Mouse (Mus musculus) midbrain, embryonic 11.5 days (tissue): ENCODE measurements at regions not wholly inside any gene's neighbourhood (a gene's known extent, or its start where the extent isn't known, plus 50 kb on each side); places are given as distances from the start of the nearest gene placed in this dataset.
A peak's percentile ranks its signal among the peaks of the same experiment; 100 is the strongest.

Source experiments
- ATAC-seq: fragments of 200-750 bp; cut with Nextera tagmentation; 2 replicates; pipeline ENCODE4 v1.8.0; 2017; ENCODE audit warnings: moderate TSS enrichment, moderate library complexity; ENCODE audit not compliant: low FRiP score
- DNase-seq: peaks from one replicate; pipeline ENCODE4 v3.0.0; 2015; ENCODE audit warnings: low spot score; ENCODE audit errors: missing footprints
- H3K27ac ChIP-seq: fragments of 300-500 bp; sonication (generic); 2 replicates; pipeline ENCODE4 v1.5.1; 2014; ENCODE audit warnings: low read depth, low read length
- H3K27me3 ChIP-seq: fragments of 300-500 bp; sonication (generic); 2 replicates; pipeline ENCODE4 v1.6.1; 2014; ENCODE audit warnings: mild to moderate bottlenecking, low read length, moderate library complexity, mixed read lengths; ENCODE audit not compliant: control insufficient read depth, insufficient read depth
- H3K36me3 ChIP-seq: fragments of 300-500 bp; sonication (generic); 2 replicates; pipeline ENCODE4 v1.6.1; 2014; ENCODE audit warnings: mild to moderate bottlenecking, low read length, moderate library complexity, mixed read lengths; ENCODE audit not compliant: control insufficient read depth, insufficient read depth
- H3K4me1 ChIP-seq: fragments of 300-500 bp; sonication (generic); 2 replicates; pipeline ENCODE4 v1.6.1; 2014; ENCODE audit warnings: low read length; ENCODE audit not compliant: control insufficient read depth, insufficient read depth
- H3K4me2 ChIP-seq: fragments of 300-500 bp; sonication (generic); 2 replicates; pipeline ENCODE4 v1.6.1; 2014; ENCODE audit warnings: mild to moderate bottlenecking, moderate library complexity
- H3K4me3 ChIP-seq: fragments of 300-500 bp; sonication (generic); 2 replicates; pipeline ENCODE4 v1.5.1; 2014; ENCODE audit warnings: low read depth, low read length
- H3K9ac ChIP-seq: fragments of 300-500 bp; sonication (generic); 2 replicates; pipeline ENCODE4 v1.6.1; 2014; ENCODE audit warnings: low read length
- H3K9me3 ChIP-seq: fragments of 300-500 bp; sonication (generic); 2 replicates; pipeline ENCODE4 v1.6.1; 2016; ENCODE audit warnings: low read length; ENCODE audit not compliant: control insufficient read depth
- WGBS: fragments of 180-500 bp; shearing (Covaris S2); extraction: QIAGEN DNeasy Blood & Tissue Kit; methylation state at CpG from one replicate; pipeline ENCODE4 v1.1.7; 2014; 5-methylcytosine and 5-hydroxymethylcytosine counted together

GRCm38 (mm10) chr9:17587558-17587957, 704.4 kb upstream of the Chordc1 start:
- H3K9me3 ChIP-seq, result no peaks in the 10 kb centered on the region
- H3K27me3 ChIP-seq, result no peaks in the 10 kb centered on the region
- no peak for ATAC-seq
- no peaks in the 10 kb centered on the region for H3K4me1 ChIP-seq
- no peak overlapping the region for H3K27ac ChIP-seq
- no peaks in the 10 kb centered on the region for H3K36me3 ChIP-seq
- no peak overlapping the region for H3K4me3 ChIP-seq
- no peak overlapping the region for H3K9ac ChIP-seq
- DNase-seq, result peak; percentile 70
- WGBS, result 87% methylated on average over 2 of the region's 2 CpGs
- no peak overlapping the region for H3K4me2 ChIP-seq

- WGBS, result 70% methylated on average over 2 of the region's 2 CpGs
Measured at GRCm38 (mm10) chr9:17587968-17588550, 703.9 kb upstream of the Chordc1 start.

GRCm38 (mm10) chr9:17611146-17611545, 680.8 kb upstream of the Chordc1 start:
- H3K27me3 ChIP-seq, result no peaks in the 10 kb centered on the region
- H3K36me3 ChIP-seq, result no peaks in the 10 kb centered on the region
- H3K4me1 ChIP-seq, result no peaks in the 10 kb centered on the region
- no peaks in the 10 kb centered on the region for H3K9me3 ChIP-seq
- H3K4me2 ChIP-seq, result no peak overlapping the region
- DNase-seq (no peak), ATAC-seq (no peak)
- H3K4me3 ChIP-seq, result no peak overlapping the region
- H3K9ac ChIP-seq, result no peak overlapping the region
- WGBS, result 65% methylated on average over 1 of the region's 1 CpGs
- H3K27ac ChIP-seq, result no peak overlapping the region

More at GRCm38 (mm10) chr9:17587968-17588550, 703.9 kb upstream of the Chordc1 start:
- no peaks in the 10 kb centered on the region for H3K9me3 ChIP-seq
- H3K27ac ChIP-seq, result no peak overlapping the region
- no peaks in the 10 kb centered on the region for H3K4me1 ChIP-seq
- no peak overlapping the region for H3K4me2 ChIP-seq
- H3K4me3 ChIP-seq, result no peak overlapping the region
- ATAC-seq (no peak), DNase-seq (peak; percentile 60)
- no peaks in the 10 kb centered on the region for H3K36me3 ChIP-seq
- H3K9ac ChIP-seq, result no peak overlapping the region
- no peaks in the 10 kb centered on the region for H3K27me3 ChIP-seq

- ATAC-seq (no peak), DNase-seq (no peak)
- H3K4me3 ChIP-seq, result no peak overlapping the region
- H3K9me3 ChIP-seq, result no peaks in the 10 kb centered on the region
- H3K36me3 ChIP-seq, result no peaks in the 10 kb centered on the region
- H3K9ac ChIP-seq, result no peak overlapping the region
- H3K27ac ChIP-seq, result no peak overlapping the region
- H3K4me1 ChIP-seq, result no peaks in the 10 kb centered on the region
- no peaks in the 10 kb centered on the region for H3K27me3 ChIP-seq
- 88% methylated on average over 1 of the region's 1 CpGs for WGBS
- no peak overlapping the region for H3K4me2 ChIP-seq
Measured at GRCm38 (mm10) chr9:17642513-17642912, 649.4 kb upstream of the Chordc1 start.

- no peak overlapping the region for H3K27ac ChIP-seq
- H3K27me3 ChIP-seq, result no peaks in the 10 kb centered on the region
- no peak overlapping the region for H3K4me2 ChIP-seq
- H3K36me3 ChIP-seq, result no peaks in the 10 kb centered on the region
- WGBS, result 91% methylated on average over 4 of the region's 4 CpGs
- H3K4me3 ChIP-seq, result no peak overlapping the region
- no peaks in the 10 kb centered on the region for H3K4me1 ChIP-seq
- DNase-seq, result no peak
- H3K9me3 ChIP-seq, result no peaks in the 10 kb centered on the region
- no peak for ATAC-seq
- no peak overlapping the region for H3K9ac ChIP-seq
Measured at GRCm38 (mm10) chr9:17645882-17646626, 645.9 kb upstream of the Chordc1 start.

- Histone ChIP-seq H3K27me3 (no peaks in the 10 kb centered on the region), H3K9ac (no peak overlapping the region), H3K4me1 (no peaks in the 10 kb centered on the region), H3K4me3 (no peak overlapping the region), H3K4me2 (no peak overlapping the region), H3K27ac (no peak overlapping the region), H3K36me3 (no peaks in the 10 kb centered on the region), H3K9me3 (no peaks in the 10 kb centered on the region)
- no peak for DNase-seq
- ATAC-seq, result no peak
Measured at GRCm38 (mm10) chr9:17653818-17654217, 638.1 kb upstream of the Chordc1 start.

- 50% methylated on average over 1 of the region's 1 CpGs for WGBS
- Histone ChIP-seq H3K4me3 (no peak overlapping the region), H3K9ac (no peak overlapping the region), H3K36me3 (no peaks in the 10 kb centered on the region), H3K27ac (no peak overlapping the region), H3K4me1 (no peaks in the 10 kb centered on the region), H3K9me3 (no peaks in the 10 kb centered on the region), H3K27me3 (no peaks in the 10 kb centered on the region), H3K4me2 (no peak overlapping the region)
- no peak for ATAC-seq
- DNase-seq, result no peak
Measured at GRCm38 (mm10) chr9:17664113-17664512, 627.8 kb upstream of the Chordc1 start.

- no peak overlapping the region for H3K9ac ChIP-seq
- H3K9me3 ChIP-seq, result no peaks in the 10 kb centered on the region
- H3K36me3 ChIP-seq, result no peaks in the 10 kb centered on the region
- H3K27ac ChIP-seq, result no peak overlapping the region
- H3K4me2 ChIP-seq, result no peak overlapping the region
- H3K4me1 ChIP-seq, result no peaks in the 10 kb centered on the region
- 71% methylated on average over 1 of the region's 1 CpGs for WGBS
- H3K4me3 ChIP-seq, result no peak overlapping the region
- DNase-seq (no peak), ATAC-seq (no peak)
- no peaks in the 10 kb centered on the region for H3K27me3 ChIP-seq
Measured at GRCm38 (mm10) chr9:17668260-17668659, 623.7 kb upstream of the Chordc1 start.

GRCm38 (mm10) chr9:17675519-17675918, 616.4 kb upstream of the Chordc1 start:
- no peak overlapping the region for H3K4me3 ChIP-seq
- no peak overlapping the region for H3K27ac ChIP-seq
- no peak overlapping the region for H3K4me2 ChIP-seq
- ATAC-seq, result no peak
- H3K9ac ChIP-seq, result no peak overlapping the region
- DNase-seq, result no peak
- no peaks in the 10 kb centered on the region for H3K4me1 ChIP-seq
- H3K9me3 ChIP-seq, result no peaks in the 10 kb centered on the region
- H3K36me3 ChIP-seq, result no peaks in the 10 kb centered on the region
- 93% methylated on average over 1 of the region's 1 CpGs for WGBS
- H3K27me3 ChIP-seq, result no peaks in the 10 kb centered on the region
